8 mouse cellular contexts compared by ENCODE assay signal in the genomic region with DNA sequence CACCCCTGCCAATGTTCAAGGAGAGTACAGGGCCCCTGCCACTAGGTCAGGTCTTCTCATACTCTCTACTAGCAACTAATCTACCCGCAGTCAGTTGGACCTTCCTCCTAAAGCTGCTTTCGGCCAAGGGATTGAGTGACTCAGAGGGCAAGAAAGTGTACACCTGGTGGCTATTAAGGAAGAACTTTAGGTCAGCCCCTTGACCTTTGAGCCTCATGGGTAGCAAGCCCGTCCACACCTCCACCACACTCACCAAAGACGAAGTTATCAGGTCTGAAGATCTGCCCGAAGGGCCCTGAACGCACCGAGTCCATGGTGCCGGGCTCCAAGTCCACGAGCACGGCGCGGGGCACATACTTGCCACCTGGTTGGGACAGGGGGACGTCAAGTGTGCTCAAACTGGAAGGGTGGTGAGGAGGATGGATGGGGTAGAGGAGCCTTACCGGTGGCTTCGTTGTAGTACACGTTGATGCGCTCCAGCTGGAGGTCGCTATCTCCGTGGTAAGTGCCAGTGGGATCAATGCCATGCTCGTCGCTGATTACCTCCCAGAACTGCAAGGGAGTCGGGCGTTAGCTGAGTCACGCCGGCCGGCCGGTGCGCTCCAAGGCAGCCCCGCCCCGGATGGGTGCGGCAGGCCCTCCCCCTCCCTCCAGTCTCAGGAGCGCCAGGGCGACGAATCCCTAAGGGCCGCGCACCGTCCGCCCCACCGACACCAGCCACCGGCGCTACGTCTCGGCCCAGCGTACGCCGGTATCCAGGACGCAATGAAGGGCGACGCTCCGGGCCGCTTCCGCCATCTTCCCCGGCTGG. TPM values are rescaled to one million over a fixed set of nuclear protein-coding genes. Genes with fewer than 3 reads are reported as not detected.
DNase-seq lines count a peak whose midpoint lies in the region; ATAC-seq and TF ChIP-seq lines count a peak whose summit lies in the region.

No protein-coding gene starts in this region.

- no peaks in the 10 kb centered on the region for H3K27me3 ChIP-seq in embryonic facial prominence, embryonic 13.5 days
- no peaks in the 10 kb centered on the region for H3K27me3 ChIP-seq in heart, embryonic 10.5 days (ENCODE audit: insufficient read depth, poor library complexity, severe bottlenecking)
- no peaks in the 10 kb centered on the region for H3K27me3 ChIP-seq in liver, embryonic 14.5 days (ENCODE audit: control insufficient read depth, insufficient read depth, low read length)
- no peaks in the 10 kb centered on the region for H3K27me3 ChIP-seq in neural tube, embryonic 13.5 days

- H3K9me3 ChIP-seq in embryonic facial prominence, embryonic 13.5 days, result no peaks in the 10 kb centered on the region
- H3K9me3 ChIP-seq in heart, embryonic 10.5 days, result no peaks in the 10 kb centered on the region
- no peaks in the 10 kb centered on the region for H3K9me3 ChIP-seq in liver, embryonic 14.5 days (ENCODE audit: control insufficient read depth, low read length)
- H3K9me3 ChIP-seq in neural tube, embryonic 13.5 days, result no peaks in the 10 kb centered on the region

- no peak for TF ChIP-seq CTCF in liver, embryonic 14.5 days (IDR thresholded peaks at IDR 0.05; ENCODE audit: low read depth)

- DNase-seq in layer of hippocampus, adult 11-12 months (ENCODE audit: low spot score), result peak; percentile 76
- no peak for DNase-seq in layer of hippocampus, adult 9-10 months (ENCODE audit: low spot score)
- peak; percentile 94 for DNase-seq in heart, embryonic 10.5 days (ENCODE audit: low spot score)
- DNase-seq in kidney, adult 9 months, result peak; percentile 91
- DNase-seq in liver, embryonic 14.5 days (ENCODE audit: low read depth in 3 of 3, low spot score in 3 of 3), result peak; percentile 86 to 90 (median 87)
- DNase-seq in testis, postnatal 10 days (ENCODE audit: low spot score), result peak; percentile 82

- H3K4me2 ChIP-seq in embryonic facial prominence, embryonic 13.5 days, result peak overlapping the region; percentile 97
- H3K4me2 ChIP-seq in liver, embryonic 14.5 days (ENCODE audit: low read depth), result peak overlapping the region; percentile 81
- peak overlapping the region; percentile 96 for H3K4me2 ChIP-seq in neural tube, embryonic 13.5 days

- peak; percentile 5; the same call in 1 of the 2 replicates for ATAC-seq in embryonic facial prominence, embryonic 13.5 days (ENCODE audit: insufficient number of reproducible peaks, insufficient read depth, low FRiP score, low TSS enrichment, low read depth)
- peak; percentile 76 for ATAC-seq in liver, embryonic 14.5 days (ENCODE audit: insufficient read depth)
- peak; percentile 29 for ATAC-seq in neural tube, embryonic 13.5 days (ENCODE audit: low read depth)

- H3K36me3 ChIP-seq in embryonic facial prominence, embryonic 13.5 days, result peaks cover 9% of the 10 kb centered on the region
- peaks cover 17% of the 10 kb centered on the region for H3K36me3 ChIP-seq in heart, embryonic 10.5 days
- H3K36me3 ChIP-seq in liver, embryonic 14.5 days (replicated peaks; ENCODE audit: control insufficient read depth, insufficient read depth, low read depth), result peaks cover 24% of the 10 kb centered on the region
- peaks cover 14% of the 10 kb centered on the region for H3K36me3 ChIP-seq in neural tube, embryonic 13.5 days

- peak overlapping the region; percentile 88 for H3K4me3 ChIP-seq in embryonic facial prominence, embryonic 13.5 days
- H3K4me3 ChIP-seq in heart, embryonic 10.5 days, result peak overlapping the region; percentile 82
- peak overlapping the region; percentile 90 to 96 for H3K4me3 ChIP-seq in liver, embryonic 14.5 days (ENCODE audit: insufficient read depth in 1 of 2, low read depth in 2 of 2, low read length in 2 of 2)
- H3K4me3 ChIP-seq in neural tube, embryonic 13.5 days, result peak overlapping the region; percentile 94

- H3K9ac ChIP-seq in embryonic facial prominence, embryonic 13.5 days, result peak overlapping the region; percentile 87
- H3K9ac ChIP-seq in liver, embryonic 14.5 days (replicated peaks), result peak overlapping the region; percentile 100
- H3K9ac ChIP-seq in neural tube, embryonic 13.5 days, result peak overlapping the region; percentile 91

- H3K4me1 ChIP-seq in embryonic facial prominence, embryonic 13.5 days, result peaks cover 24% of the 10 kb centered on the region
- H3K4me1 ChIP-seq in heart, embryonic 10.5 days, result peaks cover 35% of the 10 kb centered on the region
- H3K4me1 ChIP-seq in liver, embryonic 14.5 days (replicated peaks; ENCODE audit: control insufficient read depth in 2 of 2, insufficient read depth in 2 of 2, low read length in 1 of 2), result peaks cover 5 to 13% of the 10 kb centered on the region in 2 experiments
- H3K4me1 ChIP-seq in neural tube, embryonic 13.5 days (replicated peaks), result peaks cover 27% of the 10 kb centered on the region

- H3K27ac ChIP-seq in embryonic facial prominence, embryonic 13.5 days, result peak overlapping the region; percentile 91
- H3K27ac ChIP-seq in heart, embryonic 10.5 days, result peak overlapping the region; percentile 93
- H3K27ac ChIP-seq in liver, embryonic 14.5 days, result peak overlapping the region; percentile 100
- peak overlapping the region; percentile 95 for H3K27ac ChIP-seq in neural tube, embryonic 13.5 days (replicated peaks)

- WGBS in embryonic facial prominence, embryonic 13.5 days, result under 1% methylated on average over 46 of the region's 53 CpGs
- 1% methylated on average over 53 of the region's 53 CpGs for WGBS in heart, embryonic 10.5 days
- under 1% methylated on average over 52 of the region's 53 CpGs for WGBS in liver, embryonic 14.5 days (ENCODE audit: insufficient replicate concordance)
- WGBS in neural tube, embryonic 13.5 days, result 3% methylated on average over 51 of the region's 53 CpGs

- TF ChIP-seq EP300 in liver, embryonic 14.5 days (IDR thresholded peaks at IDR 0.05; ENCODE audit: low read depth), result peak; percentile 39; the same call in 1 of the 2 replicates

RNA-seq across cellular contexts. Expression of a gene that starts 0.6 kb away (rescaled TPM):
- polyA plus RNA-seq in embryonic facial prominence, embryonic 13.5 days (2015; fragmentation: Nextera tagmentation; extraction: Ambion mirVana), result 409 and 438 TPM in 2 replicates
- 544 and 610 TPM in 2 replicates for polyA plus RNA-seq in heart, embryonic 10.5 days (2016; fragmentation: Nextera tagmentation; extraction: Ambion mirVana)
- polyA plus RNA-seq in liver, embryonic 14.5 days (2012; rRNA removed), result 571 and 676 TPM in 2 replicates
- 561 and 604 TPM in 2 replicates for polyA plus RNA-seq in liver, embryonic 14.5 days (2014; fragmentation: Nextera tagmentation; extraction: Ambion mirVana)
- 361 and 388 TPM in 2 replicates for polyA plus RNA-seq in neural tube, embryonic 13.5 days (2015; fragmentation: Nextera tagmentation; extraction: Ambion mirVana)

RNA-seq across cellular contexts. Expression of a gene that starts 5.3 kb away (rescaled TPM):
- polyA plus RNA-seq in embryonic facial prominence, embryonic 13.5 days (2015; fragmentation: Nextera tagmentation; extraction: Ambion mirVana), result not detected in 2 replicates
- polyA plus RNA-seq in heart, embryonic 10.5 days (2016; fragmentation: Nextera tagmentation; extraction: Ambion mirVana), result 0.92 TPM in 1 of 2 replicates, not detected in the other
- 0.04 TPM in 1 of 2 replicates, not detected in the other for polyA plus RNA-seq in liver, embryonic 14.5 days (2012; rRNA removed)
- 0.96 TPM in 1 of 2 replicates, not detected in the other for polyA plus RNA-seq in liver, embryonic 14.5 days (2014; fragmentation: Nextera tagmentation; extraction: Ambion mirVana)
- 0.89 TPM in 1 of 2 replicates, not detected in the other for polyA plus RNA-seq in neural tube, embryonic 13.5 days (2015; fragmentation: Nextera tagmentation; extraction: Ambion mirVana)

RNA-seq across cellular contexts. Expression of a gene that starts 9.4 kb away (rescaled TPM):
- polyA plus RNA-seq in embryonic facial prominence, embryonic 13.5 days (2015; fragmentation: Nextera tagmentation; extraction: Ambion mirVana), result 0.15 TPM in 1 of 2 replicates, not detected in the other
- 0.10 TPM in 1 of 2 replicates, not detected in the other for polyA plus RNA-seq in heart, embryonic 10.5 days (2016; fragmentation: Nextera tagmentation; extraction: Ambion mirVana)
- not detected in 2 replicates for polyA plus RNA-seq in liver, embryonic 14.5 days (2012; rRNA removed)
- polyA plus RNA-seq in liver, embryonic 14.5 days (2014; fragmentation: Nextera tagmentation; extraction: Ambion mirVana), result not detected in 2 replicates
- polyA plus RNA-seq in neural tube, embryonic 13.5 days (2015; fragmentation: Nextera tagmentation; extraction: Ambion mirVana), result 0.15 TPM in 1 of 2 replicates, not detected in the other

RNA-seq across cellular contexts. Expression of a gene that starts 10.3 kb away (rescaled TPM):
- not detected in 2 replicates for polyA plus RNA-seq in embryonic facial prominence, embryonic 13.5 days (2015; fragmentation: Nextera tagmentation; extraction: Ambion mirVana)
- polyA plus RNA-seq in heart, embryonic 10.5 days (2016; fragmentation: Nextera tagmentation; extraction: Ambion mirVana), result not detected in 2 replicates
- polyA plus RNA-seq in liver, embryonic 14.5 days (2012; rRNA removed), result 0.01 and 0.05 TPM in 2 replicates
- not detected in 2 replicates for polyA plus RNA-seq in liver, embryonic 14.5 days (2014; fragmentation: Nextera tagmentation; extraction: Ambion mirVana)
- not detected in 2 replicates for polyA plus RNA-seq in neural tube, embryonic 13.5 days (2015; fragmentation: Nextera tagmentation; extraction: Ambion mirVana)

RNA-seq across cellular contexts. Expression of a gene that starts 12.6 kb away (rescaled TPM):
- 110 and 114 TPM in 2 replicates for polyA plus RNA-seq in embryonic facial prominence, embryonic 13.5 days (2015; fragmentation: Nextera tagmentation; extraction: Ambion mirVana)
- 90.9 and 99.8 TPM in 2 replicates for polyA plus RNA-seq in heart, embryonic 10.5 days (2016; fragmentation: Nextera tagmentation; extraction: Ambion mirVana)
- polyA plus RNA-seq in liver, embryonic 14.5 days (2012; rRNA removed), result 18.7 and 21.3 TPM in 2 replicates
- 23.7 and 27.3 TPM in 2 replicates for polyA plus RNA-seq in liver, embryonic 14.5 days (2014; fragmentation: Nextera tagmentation; extraction: Ambion mirVana)
- polyA plus RNA-seq in neural tube, embryonic 13.5 days (2015; fragmentation: Nextera tagmentation; extraction: Ambion mirVana), result 95.1 and 99.9 TPM in 2 replicates

Comparison
In these comparisons a context has a peak if more than half of its experiments do, and no peak if none do; other contexts are left out.
1. ATAC-seq: peak in every context shown above with its lines; median percentile 76 in liver, embryonic 14.5 days; 29 in neural tube, embryonic 13.5 days; 5 in embryonic facial prominence, embryonic 13.5 days.